8 mouse cellular contexts compared by ENCODE assay signal in genomic region chr6:100170711-100171348, GRCm38 (mm10).
DNase-seq lines count a peak whose midpoint lies in the region; ATAC-seq lines count a peak whose summit lies in the region.

No protein-coding gene starts in this region.

- H3K9ac ChIP-seq in forebrain, embryonic 11.5 days (ENCODE audit: low read length): peak overlapping the region; percentile 52
- peak overlapping the region; percentile 27; the same call in 1 of the 2 replicates for H3K9ac ChIP-seq in hindbrain, embryonic 11.5 days (ENCODE audit: low read depth, low read length)
- H3K9ac ChIP-seq in lung, embryonic 15.5 days: no peak overlapping the region

- H3K4me3 ChIP-seq in forebrain, embryonic 11.5 days (ENCODE audit: low read depth, low read length): 0 out of 2 replicates have a peak overlapping the region, but pooled peaks have one; percentile 6
- H3K4me3 ChIP-seq in hindbrain, embryonic 11.5 days (ENCODE audit: low read depth, low read length): no peak overlapping the region
- no peak overlapping the region for H3K4me3 ChIP-seq in lung, embryonic 15.5 days

- ATAC-seq in forebrain, embryonic 11.5 days (replicated peaks; ENCODE audit: low FRiP score): no peak
- no peak for ATAC-seq in hindbrain, embryonic 11.5 days (ENCODE audit: low FRiP score)
- no peak for ATAC-seq in lung, embryonic 15.5 days (ENCODE audit: borderline replicate concordance, extremely low read depth, low FRiP score, low TSS enrichment)

- WGBS in forebrain, embryonic 11.5 days: 2% methylated on average over 22 of the region's 22 CpGs
- 6% methylated on average over 22 of the region's 22 CpGs for WGBS in hindbrain, embryonic 11.5 days
- WGBS in lung, embryonic 15.5 days: 9% methylated on average over 22 of the region's 22 CpGs

- H3K27me3 ChIP-seq in forebrain, embryonic 11.5 days (ENCODE audit: control insufficient read depth, insufficient read depth, low read length): peaks cover 2% of the 10 kb centered on the region; the same call in 1 of the 2 replicates
- peaks cover 16% of the 10 kb centered on the region; the same call in 1 of the 2 replicates for H3K27me3 ChIP-seq in hindbrain, embryonic 11.5 days (ENCODE audit: control insufficient read depth, insufficient read depth, low read length)
- H3K27me3 ChIP-seq in lung, embryonic 15.5 days: peaks cover 11% of the 10 kb centered on the region; the same call in 1 of the 2 replicates

- H3K36me3 ChIP-seq in forebrain, embryonic 11.5 days (ENCODE audit: control insufficient read depth, insufficient read depth, low read length): no peaks in the 10 kb centered on the region
- H3K36me3 ChIP-seq in hindbrain, embryonic 11.5 days (ENCODE audit: control insufficient read depth, insufficient read depth, low read length): no peaks in the 10 kb centered on the region
- H3K36me3 ChIP-seq in lung, embryonic 15.5 days: no peaks in the 10 kb centered on the region

- no peaks in the 10 kb centered on the region for H3K9me3 ChIP-seq in forebrain, embryonic 11.5 days (ENCODE audit: control insufficient read depth, low read length)
- no peaks in the 10 kb centered on the region for H3K9me3 ChIP-seq in hindbrain, embryonic 11.5 days (ENCODE audit: control insufficient read depth, low read length)
- no peaks in the 10 kb centered on the region for H3K9me3 ChIP-seq in lung, embryonic 15.5 days

- peak overlapping the region; percentile 40; the same call in 1 of the 2 replicates for H3K4me2 ChIP-seq in forebrain, embryonic 11.5 days (ENCODE audit: low read depth, low read length, severe bottlenecking)
- H3K4me2 ChIP-seq in hindbrain, embryonic 11.5 days (replicated peaks; ENCODE audit: low read depth, low read length): peak overlapping the region; percentile 19
- peak overlapping the region; percentile 38 for H3K4me2 ChIP-seq in lung, embryonic 15.5 days

- H3K4me1 ChIP-seq in forebrain, embryonic 11.5 days (replicated peaks; ENCODE audit: control insufficient read depth, insufficient read depth, low read length): peaks cover 8% of the 10 kb centered on the region; the same call in 1 of the 2 replicates
- H3K4me1 ChIP-seq in hindbrain, embryonic 11.5 days (replicated peaks; ENCODE audit: control insufficient read depth, insufficient read depth, low read length): no peaks in the 10 kb centered on the region
- H3K4me1 ChIP-seq in lung, embryonic 15.5 days: peaks cover 10% of the 10 kb centered on the region

- H3K27ac ChIP-seq in forebrain, embryonic 11.5 days (ENCODE audit: low read depth, low read length): no peak overlapping the region
- H3K27ac ChIP-seq in hindbrain, embryonic 11.5 days (ENCODE audit: low read depth, low read length): no peak overlapping the region
- H3K27ac ChIP-seq in lung, embryonic 15.5 days: no peak overlapping the region

- peak; percentile 30 for DNase-seq in urinary bladder, adult 2 months (ENCODE audit: low spot score)
- no peak for DNase-seq in urinary bladder, postnatal 10 days (ENCODE audit: low spot score)
- peak; percentile 68 for DNase-seq in forebrain, embryonic 11.5 days (ENCODE audit: low spot score)
- DNase-seq in hindbrain, embryonic 11.5 days (ENCODE audit: low spot score): peak; percentile 41
- peak; percentile 40 to 50 for DNase-seq in layer of hippocampus, postnatal 25 days (ENCODE audit: extremely low spot score in 1 of 2, low spot score in 1 of 2)
- peak; percentile 50 for DNase-seq in retina, postnatal 1 day
- no peak for DNase-seq in adrenal gland, adult 8-10 months

Comparison
In these comparisons a context has a peak if more than half of its experiments do, and no peak if none do; other contexts are left out.
1. DNase-seq: peak in urinary bladder, adult 2 months (single experiment), forebrain, embryonic 11.5 days (single experiment), hindbrain, embryonic 11.5 days (single experiment), layer of hippocampus, postnatal 25 days (2 of 2) and retina, postnatal 1 day (single experiment); none in urinary bladder, postnatal 10 days (single experiment) and adrenal gland, adult 8-10 months (single experiment).
2. Peak in every context shown above with its lines, with median percentiles within 50 percentile points of each other: H3K4me2 ChIP-seq.